Mouse (Mus musculus) C2C12 (cell line): ENCODE data around the gene Mtcl1.

Source experiments
- CEBPB ChIP-seq: IDR thresholded peaks from one replicate; pipeline ENCODE4 v1.6.1; 2011; ENCODE audit warnings: low read depth, mild to moderate bottlenecking, control low read depth, moderate library complexity
- CTCF ChIP-seq: IDR thresholded peaks from one replicate; pipeline ENCODE4 v1.5.1; 2011; ENCODE audit not compliant: control insufficient read depth, insufficient read depth, insufficient read length
- MAX ChIP-seq: IDR thresholded peaks from one replicate; pipeline ENCODE4 v1.6.1; 2011; ENCODE audit warnings: mild to moderate bottlenecking, control low read depth
- MYOD1 ChIP-seq: IDR thresholded peaks from one replicate; pipeline ENCODE4 v1.6.1; 2011; ENCODE audit warnings: low read depth; ENCODE audit not compliant: control insufficient read depth, insufficient read length
- MYOG ChIP-seq: IDR thresholded peaks from one replicate; pipeline ENCODE4 v1.6.1; 2011; ENCODE audit not compliant: control insufficient read depth, insufficient read length; ENCODE audit errors: extremely low read depth
- USF1 ChIP-seq: IDR thresholded peaks from one replicate; pipeline ENCODE4 v1.6.1; 2011; ENCODE audit warnings: low read depth, mild to moderate bottlenecking, control low read depth, moderate library complexity

DNA sequence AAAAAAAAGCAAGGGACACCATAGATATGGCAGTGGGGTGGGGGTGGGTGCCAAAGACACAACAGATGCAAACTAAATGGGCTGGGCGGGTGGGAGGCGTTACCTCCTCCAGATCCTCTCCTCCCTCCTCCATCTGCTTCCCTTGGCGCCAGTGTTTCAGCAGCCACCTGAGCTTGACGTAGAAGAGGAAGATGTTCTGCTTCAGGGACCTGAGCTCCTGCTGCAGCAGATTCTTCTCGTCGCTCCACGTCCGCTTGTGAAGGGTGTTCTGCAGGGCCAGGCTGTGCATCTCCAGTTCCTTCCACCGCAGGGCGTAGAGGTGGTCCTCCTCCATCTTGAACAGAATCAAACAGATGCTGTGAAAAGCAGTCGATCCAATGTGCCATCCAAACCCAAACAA is 81.4 kb downstream of the Mtcl1 start:
- TF ChIP-seq CTCF = no peak
- no peak for TF ChIP-seq USF1
- no peak for TF ChIP-seq MAX
- TF ChIP-seq MYOD1 = no peak
- no peak for TF ChIP-seq MYOG
- TF ChIP-seq CEBPB = no peak
